8 mouse cellular contexts compared by ENCODE assay signal in genomic region chr4:43441639-43442038, GRCm38 (mm10). TPM values are rescaled to one million over a fixed set of nuclear protein-coding genes. Genes with fewer than 3 reads are reported as not detected.
DNase-seq lines count a peak whose midpoint lies in the region; ATAC-seq lines count a peak whose summit lies in the region.

TSS of gene Tesk1 (plus strand) at chr4:43441939.

- peaks cover 15% of the 10 kb centered on the region for H3K36me3 ChIP-seq in midbrain, embryonic 16.5 days (ENCODE audit: control insufficient read depth, insufficient read depth, low read length)

- DNase-seq in kidney, adult 9 months: peak; percentile 37
- DNase-seq in kidney, adult 18-20 months: no peak
- DNase-seq in adrenal gland, adult 8-10 months: no peak
- DNase-seq in gastrocnemius, postnatal 25 days: no peak
- DNase-seq in large intestine, adult 2 months (ENCODE audit: low read depth, low spot score): no peak
- DNase-seq in urinary bladder, postnatal 36 days (ENCODE audit: low spot score in 2 of 2): no peak
- DNase-seq in cerebellum, adult 9-11 months: no peak

- peak within 1 kb of the TSS; percentile 90 for H3K27ac ChIP-seq in midbrain, embryonic 16.5 days (ENCODE audit: low read length)

- WGBS in large intestine, adult 2 months: 21% methylated on average over 4 of the region's 4 CpGs
- 19% methylated on average over 4 of the region's 4 CpGs for WGBS in midbrain, embryonic 16.5 days

- peak within 1 kb of the TSS; percentile 76 for H3K4me2 ChIP-seq in midbrain, embryonic 16.5 days (ENCODE audit: low read length)

- H3K9ac ChIP-seq in midbrain, embryonic 16.5 days (ENCODE audit: low read depth, low read length): peak within 1 kb of the TSS; percentile 100

- no peaks in the 10 kb centered on the region for H3K9me3 ChIP-seq in midbrain, embryonic 16.5 days (replicated peaks; ENCODE audit: control insufficient read depth, low read length, poor library complexity, severe bottlenecking)

- peak within 1 kb of the TSS; percentile 97 for H3K4me3 ChIP-seq in midbrain, embryonic 16.5 days (ENCODE audit: low read depth, low read length)

- H3K4me1 ChIP-seq in midbrain, embryonic 16.5 days (ENCODE audit: control insufficient read depth, insufficient read depth, low read length): peaks cover 13% of the 10 kb centered on the region

- peak; percentile 2; the same call in 1 of the 2 replicates for ATAC-seq in midbrain, embryonic 16.5 days

- H3K27me3 ChIP-seq in midbrain, embryonic 16.5 days (ENCODE audit: control insufficient read depth, insufficient read depth, low read depth, low read length): no peaks in the 10 kb centered on the region

RNA-seq across cellular contexts. Expression of gene Tesk1, which starts in this region (rescaled TPM):
- 10 to 100 TPM; 55.1 to 64.9 (median 59.3) TPM for total RNA-seq in adrenal gland, adult 8-10 months (2022)
- total RNA-seq in gastrocnemius, postnatal 25 days (2021): 10 to 100 TPM; 41.7 to 47.2 TPM
- polyA plus RNA-seq in large intestine, adult 2 months (2012; rRNA removed): 49.2 and 55.0 TPM in 2 replicates
- polyA plus RNA-seq in midbrain, embryonic 16.5 days (2015; fragmentation: Nextera tagmentation; extraction: Ambion mirVana): 10.7 and 11.2 TPM in 2 replicates
